Mouse (Mus musculus): Measurements from ENCODE around the gene Olfr30. TPM values are rescaled to one million over a fixed set of nuclear protein-coding genes. Genes with fewer than 3 reads are reported as not detected.

The Olfr30 gene
- polyA plus RNA-seq, 1 experiment: not detected

DNA sequence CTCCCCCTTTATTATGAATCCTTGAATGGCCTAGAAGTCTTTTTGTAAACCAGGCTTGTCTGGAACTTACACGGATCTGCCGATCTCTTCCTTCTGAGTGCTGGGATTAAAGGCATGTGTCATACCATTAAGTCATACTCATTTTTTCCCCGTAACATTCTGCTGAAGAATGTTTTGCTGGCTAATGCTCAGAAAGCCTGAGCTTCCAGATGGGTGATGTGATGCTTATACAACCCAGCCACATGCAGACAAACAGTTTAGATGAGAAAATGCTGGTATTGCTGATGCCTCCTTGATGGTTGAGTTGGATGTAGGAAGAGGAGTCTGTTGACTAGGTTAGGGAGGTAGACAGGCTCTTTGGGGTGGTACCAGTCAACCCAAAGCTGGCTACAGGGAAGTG, 43.7 kb downstream of the Olfr30 start:
- H3K4me1 ChIP-seq: peaks cover 3% of the 10 kb centered on the region; the same call in 1 of the 2 replicates
- H3K27me3 ChIP-seq (replicated peaks): peaks cover 10% of the 10 kb centered on the region
- no peaks in the 10 kb centered on the region for H3K36me3 ChIP-seq (replicated peaks; ENCODE audit: low read length)
- peaks cover 2% of the 10 kb centered on the region for H3K9me3 ChIP-seq
- no peak overlapping the region for H3K4me3 ChIP-seq (replicated peaks)
- TF ChIP-seq FLI1 (IDR thresholded peaks at IDR 0.05; ENCODE audit: low read length) (no peak), GATA1 (IDR thresholded peaks at IDR 0.05; ENCODE audit: borderline replicate concordance, low read length) (no peak)

GRCm38 (mm10) chr11:58408066-58408465, 54.0 kb downstream of the Olfr30 start:
- H3K4me3 ChIP-seq (replicated peaks): no peak overlapping the region
- H3K36me3 ChIP-seq (replicated peaks; ENCODE audit: low read length): no peaks in the 10 kb centered on the region
- no peak for TF ChIP-seq FLI1 (IDR thresholded peaks at IDR 0.05; ENCODE audit: low read length)
- no peak for TF ChIP-seq GATA1 (IDR thresholded peaks at IDR 0.05; ENCODE audit: borderline replicate concordance, low read length)
- peaks cover 2% of the 10 kb centered on the region for H3K27me3 ChIP-seq (replicated peaks)
- no peaks in the 10 kb centered on the region for H3K4me1 ChIP-seq
- H3K9me3 ChIP-seq: peaks cover under 1% of the 10 kb centered on the region

Other genes starting within 250 kb of the Olfr30 start
- 0.19 TPM in 1 of 2 replicates, not detected in the other for gene 4930438A08Rik, start 187.5 kb downstream of the Olfr30 start, polyA plus RNA-seq (2012; ENCODE audit: insufficient read depth, low replicate concordance)
- 7.7 and 14.6 TPM in 2 replicates for gene Zfp692, start 155.2 kb downstream of the Olfr30 start, polyA plus RNA-seq (2012; ENCODE audit: insufficient read depth, low replicate concordance)
- 11.6 and 18.5 TPM in 2 replicates for gene Zfp672, start 131.9 kb downstream of the Olfr30 start, polyA plus RNA-seq (2012; ENCODE audit: insufficient read depth, low replicate concordance)
- 2.9 and 15.9 TPM in 2 replicates for gene Sh3bp5l, start 131.5 kb downstream of the Olfr30 start, polyA plus RNA-seq (2012; ENCODE audit: insufficient read depth, low replicate concordance)
- gene Lypd8, start 83.2 kb downstream of the Olfr30 start, polyA plus RNA-seq (2012; ENCODE audit: insufficient read depth, low replicate concordance): not detected in 2 replicates
- gene 1810065E05Rik, start 41.2 kb downstream of the Olfr30 start, polyA plus RNA-seq (2012; ENCODE audit: insufficient read depth, low replicate concordance): not detected in 2 replicates
- gene Gm12253, start 29.7 kb downstream of the Olfr30 start, polyA plus RNA-seq (2012; ENCODE audit: insufficient read depth, low replicate concordance): not detected in 2 replicates
- not detected in 2 replicates for gene Lypd9, start 9.3 kb downstream of the Olfr30 start, polyA plus RNA-seq (2012; ENCODE audit: insufficient read depth, low replicate concordance)
- gene Olfr332, start 30.3 kb upstream of the Olfr30 start, polyA plus RNA-seq (2012; ENCODE audit: insufficient read depth, low replicate concordance): not detected in 2 replicates
- not detected in 2 replicates for gene Olfr331, start 40.3 kb upstream of the Olfr30 start, polyA plus RNA-seq (2012; ENCODE audit: insufficient read depth, low replicate concordance)
- gene Olfr330, start 72.6 kb upstream of the Olfr30 start, polyA plus RNA-seq (2012; ENCODE audit: insufficient read depth, low replicate concordance): not detected in 2 replicates
- gene Olfr329-ps, start 84.2 kb upstream of the Olfr30 start, polyA plus RNA-seq (2012; ENCODE audit: insufficient read depth, low replicate concordance): not detected in 2 replicates
- 0.44 TPM in 1 of 2 replicates, not detected in the other for gene Olfr328, start 93.4 kb upstream of the Olfr30 start, polyA plus RNA-seq (2012; ENCODE audit: insufficient read depth, low replicate concordance)
- gene Olfr224, start 108.3 kb upstream of the Olfr30 start, polyA plus RNA-seq (2012; ENCODE audit: insufficient read depth, low replicate concordance): not detected in 2 replicates
- gene Olfr325, start 115.5 kb upstream of the Olfr30 start, polyA plus RNA-seq (2012; ENCODE audit: insufficient read depth, low replicate concordance): not detected in 2 replicates
- not detected in 2 replicates for gene Olfr324, start 132.8 kb upstream of the Olfr30 start, polyA plus RNA-seq (2012; ENCODE audit: insufficient read depth, low replicate concordance)
- gene 2210407C18Rik, start 153.8 kb upstream of the Olfr30 start, polyA plus RNA-seq (2012; ENCODE audit: insufficient read depth, low replicate concordance): not detected in 2 replicates
- not detected in 2 replicates for gene Olfr323, start 168.2 kb upstream of the Olfr30 start, polyA plus RNA-seq (2012; ENCODE audit: insufficient read depth, low replicate concordance)
- 7.9 and 18.0 TPM in 2 replicates for gene Trim58, start 178.2 kb upstream of the Olfr30 start, polyA plus RNA-seq (2012; ENCODE audit: insufficient read depth, low replicate concordance)
- not detected in 2 replicates for gene Olfr322, start 196.5 kb upstream of the Olfr30 start, polyA plus RNA-seq (2012; ENCODE audit: insufficient read depth, low replicate concordance)
- not detected in 2 replicates for gene Olfr320, start 218.8 kb upstream of the Olfr30 start, polyA plus RNA-seq (2012; ENCODE audit: insufficient read depth, low replicate concordance)
- gene Olfr319, start 236.9 kb upstream of the Olfr30 start, polyA plus RNA-seq (2012; ENCODE audit: insufficient read depth, low replicate concordance): not detected in 2 replicates

All from megakaryocyte, embryonic 14.5 days (primary cell).